Mouse (Mus musculus) liver, embryonic 13.5 days (tissue): ENCODE results near the gene Gltp. TPM values are rescaled to one million over a fixed set of nuclear protein-coding genes. Genes with fewer than 3 reads are reported as not detected.

ENCODE experiments used
- ATAC-seq: fragments of 200-750 bp; cut with Nextera tagmentation; 2 replicates; pipeline ENCODE4 v1.8.0; 2017; ENCODE audit warnings: low read depth, mild to moderate bottlenecking, moderate number of reproducible peaks, moderate library complexity
- DNase-seq: peaks from one replicate; pipeline ENCODE4 v3.0.0; 2022
- H3K27ac ChIP-seq: fragments of 300-500 bp; sonication (generic); 2 replicates; pipeline ENCODE4 v1.5.1; 2015; ENCODE audit warnings: moderate library complexity, mild to moderate bottlenecking, inconsistent platforms
- H3K27me3 ChIP-seq: fragments of 300-500 bp; sonication (generic); 2 replicates; pipeline ENCODE4 v1.6.1; 2015; ENCODE audit warnings: mild to moderate bottlenecking, inconsistent platforms
- H3K36me3 ChIP-seq: fragments of 300-500 bp; sonication (generic); 2 replicates; pipeline ENCODE4 v1.6.1; 2015; ENCODE audit warnings: mild to moderate bottlenecking, inconsistent platforms
- H3K4me1 ChIP-seq: fragments of 300-500 bp; sonication (generic); replicated peaks from 2 replicates; pipeline ENCODE4 v1.6.1; 2015; ENCODE audit warnings: inconsistent platforms
- H3K4me2 ChIP-seq: fragments of 300-500 bp; sonication (generic); 2 replicates; pipeline ENCODE4 v1.6.1; 2015; ENCODE audit warnings: inconsistent platforms, mild to moderate bottlenecking, moderate library complexity
- H3K4me3 ChIP-seq: fragments of 300-500 bp; sonication (generic); replicated peaks from 2 replicates; pipeline ENCODE4 v1.5.1; 2015; ENCODE audit warnings: mild to moderate bottlenecking, inconsistent platforms
- H3K9ac ChIP-seq: fragments of 300-500 bp; sonication (generic); 2 replicates; pipeline ENCODE4 v1.6.1; 2015; ENCODE audit warnings: mild to moderate bottlenecking, inconsistent platforms
- H3K9me3 ChIP-seq: fragments of 300-500 bp; sonication (generic); replicated peaks from 2 replicates; pipeline ENCODE4 v1.6.1; 2016; ENCODE audit warnings: inconsistent platforms
- WGBS: fragments of 180-500 bp; shearing (Covaris S2); methylation state at CpG from one replicate; pipeline ENCODE4 v1.1.7; 2015; ENCODE audit not compliant: insufficient replicate concordance; 5-methylcytosine and 5-hydroxymethylcytosine counted together
- polyA plus RNA-seq: library from polyadenylated mRNA; unstranded; fragments of >200 nt; fragmentation: Nextera tagmentation; extraction: Ambion mirVana; gene quantifications from 2 replicates; pipeline ENCODE4 v1.2.1, GENCODE M21; 2015

The Gltp gene
- 36.1 and 41.7 TPM in 2 replicates for polyA plus RNA-seq

DNA sequence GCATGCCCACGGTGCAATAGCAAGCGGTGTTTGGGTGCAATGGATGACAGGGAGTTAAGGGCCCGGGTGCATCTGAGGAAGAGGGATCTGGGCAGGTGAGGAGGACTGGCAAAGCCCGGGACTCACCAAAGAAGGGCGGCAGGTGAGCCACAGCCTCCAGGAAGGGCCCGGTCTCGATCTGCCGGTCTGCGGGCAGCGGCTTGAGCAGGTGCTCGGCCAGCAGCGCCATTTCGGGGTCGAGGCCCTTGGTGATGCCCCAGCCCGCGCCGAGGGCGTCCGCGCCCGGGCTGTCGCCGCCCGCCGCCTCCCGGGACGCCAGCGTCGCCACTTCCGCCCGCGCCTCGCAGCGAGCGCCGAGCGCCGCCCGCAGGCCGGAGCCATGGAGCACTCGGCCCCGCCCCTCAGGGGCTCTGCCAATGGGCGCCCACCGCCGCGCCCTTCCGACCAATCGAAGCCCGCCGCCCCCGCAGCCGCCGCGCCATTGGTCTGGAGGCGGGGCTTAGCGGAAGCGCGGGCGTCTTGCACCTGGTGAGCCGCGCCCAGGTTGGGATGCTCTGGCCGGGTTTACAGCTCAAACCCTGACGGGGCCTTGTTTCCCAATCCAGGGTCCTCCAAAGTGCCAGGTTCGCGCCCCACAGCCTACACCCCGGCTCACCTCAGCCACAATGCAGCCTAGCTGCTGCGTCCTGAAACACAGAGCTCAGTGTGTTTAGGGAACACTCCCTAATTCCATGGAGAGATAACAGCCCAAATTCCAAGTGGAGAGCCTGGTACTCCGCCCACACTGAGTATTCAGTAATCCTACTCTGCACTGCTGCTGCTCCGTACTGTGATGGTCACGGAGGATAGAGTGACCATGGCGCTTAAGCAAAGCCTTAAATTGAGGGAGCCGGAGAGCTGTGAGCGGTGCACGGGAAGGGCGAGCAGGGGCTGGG, at the start of gene Gltp:
TSS of gene Gltp (minus strand) at position 352 of the 935 bp plus-strand sequence.
- Histone ChIP-seq H3K36me3 (no peaks in the 10 kb centered on the region), H3K4me2 (peak within 1 kb of the TSS; percentile 99), H3K9me3 (no peaks in the 10 kb centered on the region), H3K4me3 (peak within 1 kb of the TSS; percentile 80), H3K4me1 (peaks cover 41% of the 10 kb centered on the region), H3K27me3 (peaks cover 19% of the 10 kb centered on the region), H3K9ac (peak within 1 kb of the TSS; percentile 91), H3K27ac (peak within 1 kb of the TSS; percentile 77)
- ATAC-seq: peak; percentile 95
- DNase-seq: peak; percentile 93
- WGBS: 4% methylated on average over 75 of the region's 75 CpGs

- H3K36me3 ChIP-seq: peaks cover 94% of the 10 kb centered on the region
- 77% methylated on average over 12 of the region's 12 CpGs for WGBS
- peak; percentile 47; the same call in 1 of the 2 replicates for ATAC-seq
Observed at GRCm38 (mm10) chr5:114738707-114739241, 48.0 kb upstream of the Gltp start.

DNA sequence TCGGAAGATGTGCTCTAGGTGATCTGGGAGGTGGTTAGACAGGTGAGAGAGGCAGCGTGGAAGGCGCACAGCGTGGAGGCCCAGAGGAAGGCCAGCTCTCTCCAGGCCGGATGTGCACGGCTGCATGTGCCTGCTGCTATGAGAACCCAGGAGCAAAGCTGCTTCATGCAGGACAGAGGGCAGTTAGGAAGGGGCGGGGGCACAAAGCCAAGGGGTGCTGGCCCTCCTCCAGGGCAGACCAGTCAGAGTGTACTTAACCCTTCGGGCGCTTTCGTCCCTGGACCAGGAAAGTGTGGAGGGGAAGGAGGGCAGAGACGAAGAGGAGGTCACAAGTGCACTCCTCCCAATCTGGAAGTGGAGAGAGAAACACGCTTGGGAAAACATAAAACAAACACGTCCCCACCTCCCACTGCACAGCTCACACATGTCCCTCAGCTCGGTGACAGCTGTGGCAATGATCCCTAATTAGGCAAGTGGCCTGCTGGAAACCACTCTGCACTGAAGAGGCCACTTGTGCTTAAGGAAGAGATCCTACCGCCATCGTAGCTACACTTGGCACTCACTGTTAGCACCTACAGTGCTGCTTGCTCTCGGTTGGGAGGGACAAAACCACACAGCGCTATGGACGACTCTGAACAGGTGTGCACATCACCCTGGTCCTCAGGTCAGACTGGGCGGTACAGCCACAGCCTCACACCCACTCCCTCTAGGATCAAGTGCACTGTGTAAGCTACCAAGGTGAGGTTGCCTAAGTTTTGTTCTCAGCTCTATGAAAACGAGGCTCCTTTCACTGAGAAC, 46.5 kb upstream of the Gltp start:
- peaks cover 93% of the 10 kb centered on the region for H3K36me3 ChIP-seq

More at GRCm38 (mm10) chr5:114738707-114739241, 48.0 kb upstream of the Gltp start:
- H3K9me3 ChIP-seq: no peaks in the 10 kb centered on the region
- H3K4me3 ChIP-seq: no peak overlapping the region
- no peak overlapping the region for H3K4me2 ChIP-seq
- DNase-seq: no peak
- no peak overlapping the region for H3K27ac ChIP-seq
- H3K9ac ChIP-seq: no peak overlapping the region
- no peaks in the 10 kb centered on the region for H3K27me3 ChIP-seq
- H3K4me1 ChIP-seq: peaks cover 8% of the 10 kb centered on the region; the same call in 1 of the 2 replicates

GRCm38 (mm10) chr5:114733606-114734005, 42.8 kb upstream of the Gltp start:
- WGBS: 89% methylated on average over 15 of the region's 15 CpGs
- DNase-seq (no peak), ATAC-seq (no peak)
- H3K36me3 ChIP-seq: peaks cover 95% of the 10 kb centered on the region
- no peaks in the 10 kb centered on the region for H3K9me3 ChIP-seq
- H3K9ac ChIP-seq: no peak overlapping the region
- peaks cover 3% of the 10 kb centered on the region; the same call in 1 of the 2 replicates for H3K4me1 ChIP-seq
- H3K27me3 ChIP-seq: no peaks in the 10 kb centered on the region
- H3K4me3 ChIP-seq: no peak overlapping the region
- no peak overlapping the region for H3K4me2 ChIP-seq
- H3K27ac ChIP-seq: no peak overlapping the region

More for the DNA sequence above, 46.5 kb upstream of the Gltp start:
- WGBS: 87% methylated on average over 21 of the region's 21 CpGs
- Histone ChIP-seq H3K4me3 (no peak overlapping the region), H3K9me3 (no peaks in the 10 kb centered on the region), H3K9ac (no peak overlapping the region), H3K27me3 (no peaks in the 10 kb centered on the region), H3K4me2 (no peak overlapping the region), H3K27ac (no peak overlapping the region), H3K4me1 (peaks cover 8% of the 10 kb centered on the region; the same call in 1 of the 2 replicates)
- DNase-seq (no peak), ATAC-seq (no peak)

DNA sequence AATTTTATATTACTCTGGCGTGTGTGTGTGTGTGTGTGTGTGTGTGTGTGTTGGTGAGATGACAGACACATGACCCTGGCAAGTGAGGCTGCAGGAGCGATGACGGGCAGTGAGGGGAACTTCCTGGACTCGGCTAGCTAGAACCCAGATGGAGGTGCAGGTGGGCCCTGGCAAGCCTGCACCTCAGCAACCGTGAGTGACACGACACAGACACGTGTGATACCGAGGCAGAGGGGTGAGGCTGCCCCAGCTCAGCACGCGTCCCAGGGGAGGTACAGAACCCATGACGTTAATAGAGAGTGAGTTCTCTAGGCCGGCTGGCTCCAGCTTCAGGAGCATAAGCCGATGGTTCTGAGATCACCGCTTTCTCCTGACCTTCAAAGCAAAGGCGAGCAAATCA, 41.2 kb upstream of the Gltp start:
- H3K9me3 ChIP-seq: no peaks in the 10 kb centered on the region
- DNase-seq: no peak
- H3K36me3 ChIP-seq: peaks cover 93% of the 10 kb centered on the region
- no peak for ATAC-seq
- H3K4me1 ChIP-seq: no peaks in the 10 kb centered on the region
- no peak overlapping the region for H3K4me3 ChIP-seq
- no peak overlapping the region for H3K9ac ChIP-seq
- no peaks in the 10 kb centered on the region for H3K27me3 ChIP-seq
- no peak overlapping the region for H3K4me2 ChIP-seq
- no peak overlapping the region for H3K27ac ChIP-seq
- 91% methylated on average over 15 of the region's 15 CpGs for WGBS

DNA sequence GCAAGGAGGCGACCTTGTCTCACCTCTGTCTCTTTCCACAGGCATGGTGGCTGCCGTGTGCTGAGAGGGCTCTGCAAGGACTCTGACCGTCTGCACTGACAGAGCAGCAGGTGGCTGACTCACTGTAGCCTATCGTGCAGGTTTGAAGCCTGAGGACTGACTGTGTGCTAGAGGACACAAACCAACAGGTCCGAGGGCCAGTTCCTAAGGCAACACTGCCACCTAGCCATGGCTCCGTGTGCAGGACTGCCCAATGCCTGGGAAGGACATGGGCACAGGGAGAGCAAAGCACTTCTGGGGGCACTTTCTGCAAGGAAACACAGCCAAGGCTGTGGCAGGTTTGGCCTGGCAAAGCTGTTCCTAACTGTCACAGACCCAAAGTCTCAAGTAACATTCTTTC, 40.7 kb upstream of the Gltp start:
- no peak overlapping the region for H3K27ac ChIP-seq
- H3K4me3 ChIP-seq: no peak overlapping the region
- no peak overlapping the region for H3K9ac ChIP-seq
- no peaks in the 10 kb centered on the region for H3K9me3 ChIP-seq
- H3K4me2 ChIP-seq: no peak overlapping the region
- no peaks in the 10 kb centered on the region for H3K27me3 ChIP-seq
- 73% methylated on average over 6 of the region's 6 CpGs for WGBS
- ATAC-seq (no peak), DNase-seq (no peak)
- H3K4me1 ChIP-seq: no peaks in the 10 kb centered on the region
- H3K36me3 ChIP-seq: peaks cover 89% of the 10 kb centered on the region

- H3K4me3 ChIP-seq: no peak overlapping the region
- WGBS: 81% methylated on average over 10 of the region's 10 CpGs
Observed at GRCm38 (mm10) chr5:114730129-114730528, 39.3 kb upstream of the Gltp start.

GRCm38 (mm10) chr5:114728160-114728559, 37.4 kb upstream of the Gltp start:
- no peak for ATAC-seq
- Histone ChIP-seq H3K4me2 (no peak overlapping the region), H3K27me3 (no peaks in the 10 kb centered on the region), H3K4me1 (no peaks in the 10 kb centered on the region), H3K4me3 (no peak overlapping the region), H3K9ac (no peak overlapping the region), H3K9me3 (no peaks in the 10 kb centered on the region), H3K27ac (no peak overlapping the region), H3K36me3 (peaks cover 71% of the 10 kb centered on the region)
- DNase-seq: no peak
- WGBS: 80% methylated on average over 10 of the region's 10 CpGs

More at GRCm38 (mm10) chr5:114730129-114730528, 39.3 kb upstream of the Gltp start:
- H3K9me3 ChIP-seq: no peaks in the 10 kb centered on the region
- DNase-seq (no peak), ATAC-seq (no peak)
- no peak overlapping the region for H3K27ac ChIP-seq
- no peak overlapping the region for H3K4me2 ChIP-seq
- H3K4me1 ChIP-seq: no peaks in the 10 kb centered on the region
- H3K36me3 ChIP-seq: peaks cover 82% of the 10 kb centered on the region
- no peak overlapping the region for H3K9ac ChIP-seq
- H3K27me3 ChIP-seq: no peaks in the 10 kb centered on the region

DNA sequence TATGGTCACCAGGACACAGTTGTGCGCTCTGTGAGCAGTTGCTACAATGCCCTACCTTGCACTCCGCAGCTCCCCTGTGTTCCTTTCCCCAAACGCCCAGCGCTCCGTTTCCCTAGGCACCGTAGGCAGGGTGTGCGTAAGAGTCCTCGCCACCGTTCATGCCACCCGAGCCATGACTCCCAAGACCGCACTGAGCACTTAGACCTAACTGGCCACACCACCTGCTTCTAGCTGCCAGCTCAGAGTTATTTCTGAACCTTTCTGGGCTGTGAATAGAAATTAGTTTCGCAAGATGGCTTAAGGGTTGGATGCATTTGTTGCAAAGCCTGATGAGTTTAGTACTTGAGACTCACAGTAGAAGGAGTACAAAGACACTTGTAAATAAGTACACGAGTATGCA, 32.1 kb upstream of the Gltp start:
- Histone ChIP-seq H3K4me2 (no peak overlapping the region), H3K27me3 (no peaks in the 10 kb centered on the region), H3K4me1 (peaks cover 13% of the 10 kb centered on the region), H3K36me3 (peaks cover 67% of the 10 kb centered on the region), H3K4me3 (no peak overlapping the region), H3K27ac (no peak overlapping the region), H3K9me3 (no peaks in the 10 kb centered on the region), H3K9ac (no peak overlapping the region)
- WGBS: 86% methylated on average over 13 of the region's 13 CpGs
- DNase-seq (no peak), ATAC-seq (no peak)

GRCm38 (mm10) chr5:114721969-114722368, 31.2 kb upstream of the Gltp start:
- peaks cover 13% of the 10 kb centered on the region for H3K4me1 ChIP-seq
- no peak overlapping the region for H3K27ac ChIP-seq
- ATAC-seq: no peak
- no peak overlapping the region for H3K4me3 ChIP-seq
- H3K9ac ChIP-seq: no peak overlapping the region
- peaks cover 69% of the 10 kb centered on the region for H3K36me3 ChIP-seq
- no peak overlapping the region for H3K4me2 ChIP-seq
- WGBS: 83% methylated on average over 10 of the region's 10 CpGs
- no peak for DNase-seq
- H3K27me3 ChIP-seq: no peaks in the 10 kb centered on the region
- no peaks in the 10 kb centered on the region for H3K9me3 ChIP-seq

GRCm38 (mm10) chr5:114720784-114721183, 30.0 kb upstream of the Gltp start:
- Histone ChIP-seq H3K4me3 (no peak overlapping the region), H3K9me3 (no peaks in the 10 kb centered on the region), H3K27ac (no peak overlapping the region), H3K4me1 (peaks cover 13% of the 10 kb centered on the region), H3K27me3 (no peaks in the 10 kb centered on the region), H3K9ac (no peak overlapping the region), H3K36me3 (peaks cover 77% of the 10 kb centered on the region), H3K4me2 (no peak overlapping the region)
- 85% methylated on average over 11 of the region's 11 CpGs for WGBS
- ATAC-seq (no peak), DNase-seq (no peak)
